Mouse (Mus musculus) cerebellum, adult 2 months (tissue): ENCODE measurements around the gene Agk.

Experiments used
- CTCF ChIP-seq: fragments of 200-500 bp; IDR thresholded peaks from 2 replicates; pipeline ENCODE4 v1.5.1; 2011; ENCODE audit warnings: low read depth, mild to moderate bottlenecking, control low read depth, low read length, moderate library complexity, borderline replicate concordance; ENCODE audit not compliant: insufficient read depth
- POLR2A ChIP-seq: fragments of 200-500 bp; IDR thresholded peaks from 2 replicates; pipeline ENCODE4 v1.6.1; 2011; ENCODE audit warnings: low read length, control low read depth, borderline replicate concordance; ENCODE audit not compliant: insufficient read depth

DNA sequence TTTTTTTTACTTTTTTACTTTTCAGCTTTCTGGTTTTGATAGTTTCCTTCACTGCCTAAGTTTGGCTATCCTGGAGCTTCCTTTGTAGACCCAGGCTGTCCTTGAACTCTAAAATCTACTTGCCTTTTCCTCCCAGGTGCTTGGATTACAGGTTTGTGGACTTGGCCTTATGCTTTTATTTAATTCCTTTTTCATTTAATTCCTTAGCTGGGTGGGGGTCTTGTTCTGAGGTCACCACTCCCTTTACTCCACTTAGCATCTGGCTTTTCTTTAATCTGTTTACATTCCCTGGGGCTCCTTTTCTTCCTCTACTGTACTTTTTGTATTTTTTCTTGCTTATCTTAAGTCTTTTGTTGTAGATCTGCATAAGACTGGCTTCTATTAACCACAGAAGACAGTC lies 25.1 kb downstream of the Agk start:
- TF ChIP-seq CTCF = no peak
- no peak for TF ChIP-seq POLR2A
